Mouse (Mus musculus): Measurements from ENCODE around the gene Btla.

GRCm38 (mm10) chr16:45242700-45243099, 18.6 kb downstream of the Btla start:
- TF ChIP-seq CTCF (conservative IDR thresholded peaks at IDR 0.05; ENCODE audit: insufficient read depth, insufficient read length, low read depth, low read length) (no peak), POLR2A (IDR thresholded peaks at IDR 0.05; ENCODE audit: low read depth, low read length) (no peak)
